18 mouse cellular contexts compared by ENCODE assay signal in genomic region chr11:118000083-118000482, GRCm38 (mm10). TPM values are rescaled to one million over a fixed set of nuclear protein-coding genes. Genes with fewer than 3 reads are reported as not detected.
DNase-seq lines count a peak whose midpoint lies in the region; ATAC-seq and TF ChIP-seq lines count a peak whose summit lies in the region.
"Had no signal": no experiment of that assay in that cellular context is flagged by ENCODE, and none has a peak within 500 bp of the region (broad histone marks: within the 10 kb centered on the region; RNA-seq: fewer than 3 reads in every experiment).

No protein-coding gene starts in this region.

- intact Hi-C loops in heart, adult 2 months (cut with DNase I), result no loop called here
- intact Hi-C loops in left cerebral cortex, postnatal 14 days (cut with DNase I), result no loop called here

- H3K9ac ChIP-seq in heart, postnatal 0 days (replicated peaks; ENCODE audit: low read depth, low read length), result no peak overlapping the region
- no peak overlapping the region for H3K9ac ChIP-seq in heart, adult 2 months (ENCODE audit: low read depth, low read length)
- no peak overlapping the region for H3K9ac ChIP-seq in intestine, postnatal 0 days (ENCODE audit: low read depth, low read length)
- no peak overlapping the region for H3K9ac ChIP-seq in stomach, embryonic 15.5 days
- H3K9ac ChIP-seq: embryonic facial prominence, embryonic 12.5 days; lung, embryonic 14.5 days; midbrain, embryonic 12.5 days; neural tube, embryonic 15.5 days had no signal

- no peaks in the 10 kb centered on the region for H3K9me3 ChIP-seq in heart, postnatal 0 days (replicated peaks; ENCODE audit: control insufficient read depth, low read length)
- no peaks in the 10 kb centered on the region for H3K9me3 ChIP-seq in intestine, postnatal 0 days (ENCODE audit: control insufficient read depth)
- no peaks in the 10 kb centered on the region for H3K9me3 ChIP-seq in stomach, embryonic 15.5 days
- H3K9me3 ChIP-seq: embryonic facial prominence, embryonic 12.5 days; hindbrain, embryonic 10.5 days; limb, embryonic 10.5 days; midbrain, embryonic 12.5 days; neural tube, embryonic 15.5 days had no signal

- 0 out of 2 replicates have a peak, but pooled peaks have one; percentile 42 for ATAC-seq in heart, postnatal 0 days (ENCODE audit: insufficient read depth, low read depth)
- ATAC-seq in intestine, postnatal 0 days, result no peak
- no peak for ATAC-seq in stomach, embryonic 15.5 days (ENCODE audit: insufficient read depth, low FRiP score, low read depth)

- no peak for TF ChIP-seq EP300 in heart, postnatal 0 days (IDR thresholded peaks at IDR 0.05; ENCODE audit: low read depth)
- TF ChIP-seq EP300 in heart, adult 2 months (IDR thresholded peaks at IDR 0.05; ENCODE audit: insufficient read depth, low read depth, low read length), result no peak

- TF ChIP-seq CTCF in heart, postnatal 0 days (IDR thresholded peaks at IDR 0.05; ENCODE audit: low read depth), result no peak
- no peak for TF ChIP-seq CTCF in heart, adult 2 months (IDR thresholded peaks at IDR 0.05)
- no peak for TF ChIP-seq CTCF in intestine, postnatal 0 days (IDR thresholded peaks at IDR 0.05; ENCODE audit: low read depth)

- no peaks in the 10 kb centered on the region for H3K27me3 ChIP-seq in heart, postnatal 0 days (ENCODE audit: control insufficient read depth, insufficient read depth, low read length)
- no peaks in the 10 kb centered on the region for H3K27me3 ChIP-seq in heart, adult 2 months (ENCODE audit: control insufficient read depth, insufficient read depth, low read length)
- no peaks in the 10 kb centered on the region for H3K27me3 ChIP-seq in intestine, postnatal 0 days (replicated peaks; ENCODE audit: control insufficient read depth, insufficient read depth, low read length)
- no peaks in the 10 kb centered on the region for H3K27me3 ChIP-seq in stomach, embryonic 15.5 days (replicated peaks)
- H3K27me3 ChIP-seq: embryonic facial prominence, embryonic 12.5 days; midbrain, embryonic 12.5 days; neural tube, embryonic 15.5 days had no signal

- H3K27ac ChIP-seq in heart, postnatal 0 days (ENCODE audit: low read depth), result peak overlapping the region; percentile 53
- H3K27ac ChIP-seq in heart, adult 2 months, result no peak overlapping the region; the same call in 1 of the 2 replicates
- peak overlapping the region; percentile 54 for H3K27ac ChIP-seq in intestine, postnatal 0 days (ENCODE audit: low read depth, low read length)
- H3K27ac ChIP-seq in stomach, embryonic 15.5 days, result peak overlapping the region; percentile 51; the same call in 1 of the 2 replicates
- H3K27ac ChIP-seq: embryonic facial prominence, embryonic 12.5 days; hindbrain, embryonic 10.5 days; kidney, postnatal 0 days; limb, embryonic 10.5 days; midbrain, embryonic 12.5 days; neural tube, embryonic 15.5 days had no signal

- H3K4me1 ChIP-seq in heart, postnatal 0 days (ENCODE audit: control insufficient read depth, insufficient read depth), result peaks cover 29% of the 10 kb centered on the region
- H3K4me1 ChIP-seq in heart, adult 2 months (ENCODE audit: control insufficient read depth, insufficient read depth, low read length), result peaks cover 13% of the 10 kb centered on the region
- peaks cover 7% of the 10 kb centered on the region for H3K4me1 ChIP-seq in intestine, postnatal 0 days (replicated peaks; ENCODE audit: control insufficient read depth, insufficient read depth, low read length)
- H3K4me1 ChIP-seq in stomach, embryonic 15.5 days, result peaks cover 28% of the 10 kb centered on the region

- no peak overlapping the region for H3K4me3 ChIP-seq in heart, postnatal 0 days (ENCODE audit: low read depth, low read length)
- no peak overlapping the region for H3K4me3 ChIP-seq in heart, adult 2 months
- H3K4me3 ChIP-seq in intestine, postnatal 0 days (ENCODE audit: low read depth, low read length), result no peak overlapping the region
- no peak overlapping the region for H3K4me3 ChIP-seq in stomach, embryonic 15.5 days (replicated peaks)
- H3K4me3 ChIP-seq: embryonic facial prominence, embryonic 12.5 days; hindbrain, embryonic 10.5 days; limb, embryonic 10.5 days; midbrain, embryonic 12.5 days; neural tube, embryonic 15.5 days had no signal

- no peak for TF ChIP-seq POLR2A in heart, adult 2 months (IDR thresholded peaks at IDR 0.05; ENCODE audit: insufficient read depth, low read depth, low read length)

- peak; percentile 89 for DNase-seq in heart, adult 11 months
- DNase-seq in heart, postnatal 4 days, result no peak
- DNase-seq in heart, postnatal 0 days (ENCODE audit: low spot score), result peak; percentile 43
- no peak for DNase-seq in heart, adult 2 months
- no peak for DNase-seq in left cerebral cortex, postnatal 14 days (ENCODE audit: low spot score in 2 of 2)
- DNase-seq in thymus, adult 18-20 months, result no peak
- DNase-seq: cerebellum, adult 18-20 months; lung, embryonic 14.5 days; lung, postnatal 4 days; right cerebral cortex, postnatal 25 days had no signal

- H3K79me2 ChIP-seq in heart, adult 2 months (replicated peaks; ENCODE audit: control insufficient read depth, insufficient read depth, low read length), result no peaks in the 10 kb centered on the region; the same call in 1 of the 2 replicates

- H3K36me3 ChIP-seq in heart, postnatal 0 days (replicated peaks; ENCODE audit: control insufficient read depth, insufficient read depth, low read length), result peaks cover 43% of the 10 kb centered on the region
- H3K36me3 ChIP-seq in heart, adult 2 months (ENCODE audit: control insufficient read depth, insufficient read depth, low read length), result peaks cover 2% of the 10 kb centered on the region
- peaks cover 58% of the 10 kb centered on the region for H3K36me3 ChIP-seq in intestine, postnatal 0 days (ENCODE audit: control insufficient read depth, insufficient read depth)
- H3K36me3 ChIP-seq in stomach, embryonic 15.5 days, result peaks cover 39% of the 10 kb centered on the region

- 17% methylated on average over 1 of the region's 1 CpGs for WGBS in heart, postnatal 0 days
- 10% methylated on average over 1 of the region's 1 CpGs for WGBS in heart, adult 2 months
- 45% methylated on average over 1 of the region's 1 CpGs for WGBS in intestine, postnatal 0 days
- 68% methylated on average over 1 of the region's 1 CpGs for WGBS in stomach, embryonic 15.5 days

- H3K4me2 ChIP-seq in heart, postnatal 0 days (ENCODE audit: low read depth, low read length), result no peak overlapping the region
- H3K4me2 ChIP-seq in intestine, postnatal 0 days (replicated peaks; ENCODE audit: low read depth), result no peak overlapping the region
- no peak overlapping the region for H3K4me2 ChIP-seq in stomach, embryonic 15.5 days
- H3K4me2 ChIP-seq: embryonic facial prominence, embryonic 12.5 days; lung, embryonic 14.5 days; midbrain, embryonic 12.5 days; neural tube, embryonic 15.5 days had no signal

RNA-seq across cellular contexts. Expression of gene Pgs1, which starts 14.0 kb away (rescaled TPM):
- 10 to 100 TPM; 25.0 to 26.2 TPM for total RNA-seq in heart, postnatal 4 days (2021)
- 27.2 and 33.0 TPM in 2 replicates for total RNA-seq in heart, postnatal 0 days (2014; rRNA removed; ENCODE audit: low replicate concordance)
- 20.3 and 21.8 TPM in 2 replicates for polyA plus RNA-seq in heart, postnatal 0 days (2015; fragmentation: Nextera tagmentation; extraction: Ambion mirVana)
- 10 to 100 TPM; 17.9 to 18.1 TPM for total RNA-seq in heart, adult 2 months (2021)
- 21.8 and 26.5 TPM in 2 replicates for polyA plus RNA-seq in heart, adult 2 months (2012; rRNA removed)
- 23.1 and 24.0 TPM in 2 replicates for polyA plus RNA-seq in intestine, postnatal 0 days (2015; fragmentation: Nextera tagmentation; extraction: Ambion mirVana)
- 31.7 and 34.6 TPM in 2 replicates for polyA plus RNA-seq in stomach, embryonic 15.5 days (2015; fragmentation: Nextera tagmentation; extraction: Ambion mirVana)
- total RNA-seq in left cerebral cortex, postnatal 14 days (2021), result 10 to 100 TPM; 74.4 to 76.2 TPM

RNA-seq across cellular contexts. Expression of gene Socs3, which starts 30.2 kb away (rescaled TPM):
- 1 to 10 TPM; 5.5 TPM for total RNA-seq in heart, postnatal 4 days (2021)
- 5.7 and 13.1 TPM in 2 replicates for total RNA-seq in heart, postnatal 0 days (2014; rRNA removed; ENCODE audit: low replicate concordance)
- 4.0 and 5.1 TPM in 2 replicates for polyA plus RNA-seq in heart, postnatal 0 days (2015; fragmentation: Nextera tagmentation; extraction: Ambion mirVana)
- 1 to 10 TPM; 2.8 to 4.5 TPM for total RNA-seq in heart, adult 2 months (2021)
- 3.7 and 4.4 TPM in 2 replicates for polyA plus RNA-seq in heart, adult 2 months (2012; rRNA removed)
- 15.7 and 15.9 TPM in 2 replicates for polyA plus RNA-seq in intestine, postnatal 0 days (2015; fragmentation: Nextera tagmentation; extraction: Ambion mirVana)
- polyA plus RNA-seq in stomach, embryonic 15.5 days (2015; fragmentation: Nextera tagmentation; extraction: Ambion mirVana), result 16.0 and 18.5 TPM in 2 replicates
- total RNA-seq in left cerebral cortex, postnatal 14 days (2021), result 1 to 10 TPM; 3.7 to 3.8 TPM

Comparison
In these comparisons a context has a peak if more than half of its experiments do, and no peak if none do; other contexts are left out.
1. DNase-seq: peak in heart, adult 11 months (single experiment) and heart, postnatal 0 days (single experiment); none in heart, postnatal 4 days (single experiment), heart, adult 2 months (0 of 2), left cerebral cortex, postnatal 14 days (0 of 2) and thymus, adult 18-20 months (0 of 2).